Mouse (Mus musculus) heart, adult 2 months (tissue): ENCODE results near the gene Tcf20.

Source experiments
- CTCF ChIP-seq: fragments of 200-600 bp; IDR thresholded peaks from 2 replicates; pipeline ENCODE4 v1.8.1; 2022; ENCODE audit warnings: antibody characterized with exemption, mild to moderate bottlenecking, moderate library complexity
- EP300 ChIP-seq: fragments of 200-500 bp; IDR thresholded peaks from 2 replicates; pipeline ENCODE4 v1.6.1; 2011; ENCODE audit warnings: low read depth, low read length, control low read depth; ENCODE audit not compliant: insufficient read depth
- POLR2A ChIP-seq: fragments of 200-500 bp; IDR thresholded peaks from 2 replicates; pipeline ENCODE4 v1.6.1; 2011; ENCODE audit warnings: mild to moderate bottlenecking, low read depth, low read length, control low read depth; ENCODE audit not compliant: insufficient read depth

- no peak for TF ChIP-seq CTCF
- TF ChIP-seq EP300: no peak
- no peak for TF ChIP-seq POLR2A
Measured at GRCm38 (mm10) chr15:82814321-82814720, 173.4 kb downstream of the Tcf20 start.
